ENCODE assay signal across 17 mouse cellular contexts in genomic region chr19:10247165-10247564, GRCm38 (mm10). TPM values are rescaled to one million over a fixed set of nuclear protein-coding genes. Genes with fewer than 3 reads are reported as not detected.
DNase-seq lines count a peak whose midpoint lies in the region; ATAC-seq and TF ChIP-seq lines count a peak whose summit lies in the region.
"Had no signal": no experiment of that assay in that cellular context is flagged by ENCODE, and none has a peak within 500 bp of the region (broad histone marks: within the 10 kb centered on the region; RNA-seq: fewer than 3 reads in every experiment).

No protein-coding gene starts in this region.

- H3K4me2 ChIP-seq in heart, embryonic 13.5 days = no peak overlapping the region
- no peak overlapping the region for H3K4me2 ChIP-seq in heart, embryonic 11.5 days
- no peak overlapping the region for H3K4me2 ChIP-seq in neural tube, embryonic 13.5 days
- H3K4me2 ChIP-seq in neural tube, embryonic 15.5 days = no peak overlapping the region
- no peak overlapping the region for H3K4me2 ChIP-seq in limb, embryonic 14.5 days (replicated peaks; ENCODE audit: low read depth, low read length, severe bottlenecking)
- H3K4me2 ChIP-seq: forebrain, embryonic 13.5 days; hindbrain, embryonic 15.5 days; liver, embryonic 12.5 days had no signal

- H3K9ac ChIP-seq in heart, embryonic 13.5 days = peak overlapping the region; percentile 48
- no peak overlapping the region; the same call in 1 of the 2 replicates for H3K9ac ChIP-seq in heart, embryonic 11.5 days (ENCODE audit: low read depth, low read length)
- H3K9ac ChIP-seq in neural tube, embryonic 13.5 days = 0 out of 2 replicates have a peak overlapping the region, but pooled peaks have one; percentile 8
- H3K9ac ChIP-seq in neural tube, embryonic 15.5 days (replicated peaks) = no peak overlapping the region
- H3K9ac ChIP-seq in limb, embryonic 14.5 days (ENCODE audit: low read depth, low read length, severe bottlenecking) = peak overlapping the region; percentile 25; the same call in 1 of the 2 replicates
- H3K9ac ChIP-seq: forebrain, embryonic 13.5 days; hindbrain, embryonic 15.5 days; liver, embryonic 12.5 days had no signal

- DNase-seq in kidney, postnatal 4 days = peak; percentile 38 to 57
- DNase-seq in kidney, adult 11 months = no peak
- no peak for DNase-seq in limb, embryonic 14.5 days (ENCODE audit: low spot score)
- DNase-seq in right cerebral cortex, postnatal 4 days = no peak
- DNase-seq: adrenal gland, postnatal 36 days; cerebellum, adult 11-12 months; cerebellum, postnatal 25 days; retina, postnatal 1 day; thymus, postnatal 14 days had no signal

- ATAC-seq in heart, embryonic 13.5 days (ENCODE audit: extremely low read depth, insufficient number of reproducible peaks, low FRiP score, low TSS enrichment) = no peak
- ATAC-seq in heart, embryonic 11.5 days (replicated peaks; ENCODE audit: insufficient number of reproducible peaks, low FRiP score, low TSS enrichment) = no peak
- no peak for ATAC-seq in neural tube, embryonic 13.5 days (ENCODE audit: low read depth)
- ATAC-seq in neural tube, embryonic 15.5 days (ENCODE audit: low FRiP score) = no peak
- no peak for ATAC-seq in limb, embryonic 14.5 days (ENCODE audit: low FRiP score, low read depth)
- ATAC-seq: forebrain, embryonic 13.5 days; intestine, postnatal 0 days; liver, embryonic 12.5 days had no signal

- H3K36me3 ChIP-seq in heart, embryonic 13.5 days = no peaks in the 10 kb centered on the region
- H3K36me3 ChIP-seq in heart, embryonic 11.5 days (ENCODE audit: control insufficient read depth, insufficient read depth, low read length) = no peaks in the 10 kb centered on the region
- peaks cover 26% of the 10 kb centered on the region for H3K36me3 ChIP-seq in neural tube, embryonic 13.5 days
- H3K36me3 ChIP-seq in neural tube, embryonic 15.5 days = peaks cover 13% of the 10 kb centered on the region
- H3K36me3 ChIP-seq in limb, embryonic 14.5 days (ENCODE audit: control insufficient read depth, insufficient read depth, low read length) = no peaks in the 10 kb centered on the region
- H3K36me3 ChIP-seq: liver, embryonic 12.5 days had no signal

- 17% methylated on average over 6 of the region's 6 CpGs for WGBS in heart, embryonic 13.5 days
- 20% methylated on average over 6 of the region's 6 CpGs for WGBS in heart, embryonic 11.5 days (ENCODE audit: insufficient replicate concordance)
- WGBS in neural tube, embryonic 13.5 days = 41% methylated on average over 6 of the region's 6 CpGs
- 36% methylated on average over 6 of the region's 6 CpGs for WGBS in neural tube, embryonic 15.5 days
- 16% methylated on average over 6 of the region's 6 CpGs for WGBS in limb, embryonic 14.5 days

- no peak overlapping the region for H3K4me3 ChIP-seq in heart, embryonic 13.5 days
- no peak overlapping the region for H3K4me3 ChIP-seq in heart, embryonic 11.5 days (ENCODE audit: low read depth, low read length)
- H3K4me3 ChIP-seq in neural tube, embryonic 13.5 days = no peak overlapping the region
- no peak overlapping the region for H3K4me3 ChIP-seq in neural tube, embryonic 15.5 days (replicated peaks)
- no peak overlapping the region for H3K4me3 ChIP-seq in limb, embryonic 14.5 days (replicated peaks; ENCODE audit: low read length)
- H3K4me3 ChIP-seq: forebrain, embryonic 13.5 days; hindbrain, embryonic 15.5 days; liver, embryonic 12.5 days had no signal

- no peaks in the 10 kb centered on the region for H3K9me3 ChIP-seq in heart, embryonic 13.5 days
- H3K9me3 ChIP-seq in heart, embryonic 11.5 days (replicated peaks; ENCODE audit: control insufficient read depth, low read length) = no peaks in the 10 kb centered on the region
- H3K9me3 ChIP-seq in neural tube, embryonic 13.5 days = no peaks in the 10 kb centered on the region
- H3K9me3 ChIP-seq in neural tube, embryonic 15.5 days (replicated peaks) = no peaks in the 10 kb centered on the region
- H3K9me3 ChIP-seq in limb, embryonic 14.5 days (ENCODE audit: control insufficient read depth, low read length) = no peaks in the 10 kb centered on the region
- H3K9me3 ChIP-seq: forebrain, embryonic 13.5 days; hindbrain, embryonic 15.5 days; liver, embryonic 12.5 days had no signal

- H3K4me1 ChIP-seq in heart, embryonic 13.5 days = peaks cover 27% of the 10 kb centered on the region
- peaks cover 11% of the 10 kb centered on the region for H3K4me1 ChIP-seq in heart, embryonic 11.5 days (ENCODE audit: control insufficient read depth, insufficient read depth, low read length)
- H3K4me1 ChIP-seq in neural tube, embryonic 13.5 days (replicated peaks) = peaks cover 13% of the 10 kb centered on the region
- H3K4me1 ChIP-seq in neural tube, embryonic 15.5 days = 0 out of 2 replicates have a peak, but pooled peaks cover 2% of the 10 kb centered on the region
- peaks cover 10% of the 10 kb centered on the region; the same call in 1 of the 2 replicates for H3K4me1 ChIP-seq in limb, embryonic 14.5 days (ENCODE audit: control insufficient read depth, insufficient read depth, low read length)
- H3K4me1 ChIP-seq: forebrain, embryonic 13.5 days; hindbrain, embryonic 15.5 days had no signal

- H3K27ac ChIP-seq in heart, embryonic 13.5 days (replicated peaks) = no peak overlapping the region
- H3K27ac ChIP-seq in heart, embryonic 11.5 days (ENCODE audit: low read depth, low read length) = no peak overlapping the region
- H3K27ac ChIP-seq in neural tube, embryonic 13.5 days (replicated peaks) = no peak overlapping the region
- H3K27ac ChIP-seq in neural tube, embryonic 15.5 days (replicated peaks) = no peak overlapping the region
- no peak overlapping the region for H3K27ac ChIP-seq in limb, embryonic 14.5 days (replicated peaks; ENCODE audit: low read depth, low read length)
- H3K27ac ChIP-seq: forebrain, embryonic 13.5 days; hindbrain, embryonic 15.5 days; liver, embryonic 12.5 days had no signal

- H3K27me3 ChIP-seq in heart, embryonic 13.5 days (replicated peaks) = peaks cover 41% of the 10 kb centered on the region
- H3K27me3 ChIP-seq in heart, embryonic 11.5 days (ENCODE audit: control insufficient read depth, insufficient read depth, low read length) = peaks cover 11% of the 10 kb centered on the region; the same call in 1 of the 2 replicates
- H3K27me3 ChIP-seq in neural tube, embryonic 13.5 days = no peaks in the 10 kb centered on the region
- H3K27me3 ChIP-seq in neural tube, embryonic 15.5 days (replicated peaks) = no peaks in the 10 kb centered on the region
- no peaks in the 10 kb centered on the region for H3K27me3 ChIP-seq in limb, embryonic 14.5 days (ENCODE audit: control insufficient read depth, insufficient read depth, low read length)
- H3K27me3 ChIP-seq: forebrain, embryonic 13.5 days had no signal

- no peak for TF ChIP-seq POLR2A in limb, embryonic 14.5 days (IDR thresholded peaks at IDR 0.05; ENCODE audit: borderline replicate concordance, extremely low read depth, insufficient read depth, insufficient read length)

RNA-seq across cellular contexts. Expression of gene Myrf, which starts 6.6 kb away (rescaled TPM):
- 8.4 and 11.1 TPM in 2 replicates for polyA plus RNA-seq in heart, embryonic 13.5 days (2015; fragmentation: Nextera tagmentation; extraction: Ambion mirVana)
- 22.7 and 23.0 TPM in 2 replicates for polyA plus RNA-seq in heart, embryonic 11.5 days (2014; fragmentation: Nextera tagmentation; extraction: Ambion mirVana)
- 0.67 and 0.69 TPM in 2 replicates for polyA plus RNA-seq in neural tube, embryonic 13.5 days (2015; fragmentation: Nextera tagmentation; extraction: Ambion mirVana)
- 0.79 and 1.7 TPM in 2 replicates for polyA plus RNA-seq in neural tube, embryonic 15.5 days (2015; fragmentation: Nextera tagmentation; extraction: Ambion mirVana)
- polyA plus RNA-seq in limb, embryonic 14.5 days (2012; rRNA removed) = 4.4 and 7.0 TPM in 2 replicates
- 1.1 and 1.4 TPM in 2 replicates for polyA plus RNA-seq in limb, embryonic 14.5 days (2014; fragmentation: Nextera tagmentation; extraction: Ambion mirVana)

RNA-seq across cellular contexts. Expression of gene Fen1, which starts 43.2 kb away (rescaled TPM):
- 49.0 and 56.8 TPM in 2 replicates for polyA plus RNA-seq in heart, embryonic 13.5 days (2015; fragmentation: Nextera tagmentation; extraction: Ambion mirVana)
- polyA plus RNA-seq in heart, embryonic 11.5 days (2014; fragmentation: Nextera tagmentation; extraction: Ambion mirVana) = 59.3 and 70.9 TPM in 2 replicates
- polyA plus RNA-seq in neural tube, embryonic 13.5 days (2015; fragmentation: Nextera tagmentation; extraction: Ambion mirVana) = 31.6 and 33.4 TPM in 2 replicates
- 22.8 and 42.1 TPM in 2 replicates for polyA plus RNA-seq in neural tube, embryonic 15.5 days (2015; fragmentation: Nextera tagmentation; extraction: Ambion mirVana)
- 37.3 and 40.8 TPM in 2 replicates for polyA plus RNA-seq in limb, embryonic 14.5 days (2012; rRNA removed)
- 58.2 and 61.2 TPM in 2 replicates for polyA plus RNA-seq in limb, embryonic 14.5 days (2014; fragmentation: Nextera tagmentation; extraction: Ambion mirVana)

RNA-seq across cellular contexts. Expression of gene Tmem258, which starts 43.4 kb away (rescaled TPM):
- 399 and 448 TPM in 2 replicates for polyA plus RNA-seq in heart, embryonic 13.5 days (2015; fragmentation: Nextera tagmentation; extraction: Ambion mirVana)
- 412 and 418 TPM in 2 replicates for polyA plus RNA-seq in heart, embryonic 11.5 days (2014; fragmentation: Nextera tagmentation; extraction: Ambion mirVana)
- polyA plus RNA-seq in neural tube, embryonic 13.5 days (2015; fragmentation: Nextera tagmentation; extraction: Ambion mirVana) = 347 and 404 TPM in 2 replicates
- polyA plus RNA-seq in neural tube, embryonic 15.5 days (2015; fragmentation: Nextera tagmentation; extraction: Ambion mirVana) = 353 and 355 TPM in 2 replicates
- 178 and 186 TPM in 2 replicates for polyA plus RNA-seq in limb, embryonic 14.5 days (2012; rRNA removed)
- polyA plus RNA-seq in limb, embryonic 14.5 days (2014; fragmentation: Nextera tagmentation; extraction: Ambion mirVana) = 484 and 516 TPM in 2 replicates

RNA-seq across cellular contexts. Expression of gene Dagla, which starts 57.5 kb away (rescaled TPM):
- 0.96 and 0.99 TPM in 2 replicates for polyA plus RNA-seq in heart, embryonic 13.5 days (2015; fragmentation: Nextera tagmentation; extraction: Ambion mirVana)
- polyA plus RNA-seq in heart, embryonic 11.5 days (2014; fragmentation: Nextera tagmentation; extraction: Ambion mirVana) = 0.66 and 0.79 TPM in 2 replicates
- 6.3 and 6.4 TPM in 2 replicates for polyA plus RNA-seq in neural tube, embryonic 13.5 days (2015; fragmentation: Nextera tagmentation; extraction: Ambion mirVana)
- polyA plus RNA-seq in neural tube, embryonic 15.5 days (2015; fragmentation: Nextera tagmentation; extraction: Ambion mirVana) = 11.2 and 12.2 TPM in 2 replicates
- polyA plus RNA-seq in limb, embryonic 14.5 days (2012; rRNA removed) = 8.1 and 11.1 TPM in 2 replicates
- 2.4 and 2.8 TPM in 2 replicates for polyA plus RNA-seq in limb, embryonic 14.5 days (2014; fragmentation: Nextera tagmentation; extraction: Ambion mirVana)

Comparison
In these comparisons a context has a peak if more than half of its experiments do, and no peak if none do; other contexts are left out.
1. H3K9ac ChIP-seq: peak in heart, embryonic 13.5 days (single experiment), neural tube, embryonic 13.5 days (single experiment) and limb, embryonic 14.5 days (single experiment); none in heart, embryonic 11.5 days (single experiment) and neural tube, embryonic 15.5 days (single experiment).
2. DNase-seq: peak in kidney, postnatal 4 days (2 of 2); none in kidney, adult 11 months (single experiment), limb, embryonic 14.5 days (single experiment) and right cerebral cortex, postnatal 4 days (single experiment).